Comparison of ENCODE assay signal across 22 mouse cellular contexts in genomic region chr8:77369671-77370070, GRCm38 (mm10).
DNase-seq lines count a peak whose midpoint lies in the region; ATAC-seq and TF ChIP-seq lines count a peak whose summit lies in the region.
"Had no signal": no experiment of that assay in that cellular context is flagged by ENCODE, and none has a peak within 500 bp of the region (broad histone marks: within the 10 kb centered on the region; RNA-seq: fewer than 3 reads in every experiment).

No protein-coding gene starts in this region.

- H3K9me3 ChIP-seq in kidney, embryonic 16.5 days (ENCODE audit: low read length) = no peaks in the 10 kb centered on the region
- H3K9me3 ChIP-seq in liver, postnatal 0 days (ENCODE audit: low read length) = no peaks in the 10 kb centered on the region
- H3K9me3 ChIP-seq: embryonic facial prominence, embryonic 12.5 days; embryonic facial prominence, embryonic 15.5 days; forebrain, embryonic 12.5 days; forebrain, embryonic 15.5 days; G1E; hindbrain, embryonic 12.5 days; hindbrain, embryonic 15.5 days had no signal

- H3K4me1 ChIP-seq in kidney, embryonic 16.5 days (ENCODE audit: insufficient read depth, low read length) = peaks cover 14% of the 10 kb centered on the region
- no peaks in the 10 kb centered on the region for H3K4me1 ChIP-seq in liver, postnatal 0 days (ENCODE audit: insufficient read depth)

- no peak for ATAC-seq in kidney, embryonic 16.5 days (ENCODE audit: low FRiP score, low TSS enrichment)
- peak; percentile 41; the same call in 1 of the 2 replicates for ATAC-seq in liver, postnatal 0 days
- ATAC-seq: Patski had no signal

- 0 out of 2 replicates have a peak, but pooled peaks cover 9% of the 10 kb centered on the region for H3K36me3 ChIP-seq in kidney, embryonic 16.5 days (ENCODE audit: insufficient read depth, low read length)
- no peaks in the 10 kb centered on the region for H3K36me3 ChIP-seq in liver, postnatal 0 days (replicated peaks; ENCODE audit: insufficient read depth, low read length)
- H3K36me3 ChIP-seq: forebrain, embryonic 12.5 days; forebrain, embryonic 15.5 days; hindbrain, embryonic 12.5 days; hindbrain, embryonic 15.5 days had no signal

- no peak overlapping the region for H3K4me3 ChIP-seq in kidney, embryonic 16.5 days (ENCODE audit: low read length)
- H3K4me3 ChIP-seq in liver, postnatal 0 days (ENCODE audit: low read depth, low read length) = no peak overlapping the region
- H3K4me3 ChIP-seq: embryonic facial prominence, embryonic 12.5 days; embryonic facial prominence, embryonic 15.5 days; forebrain, embryonic 12.5 days; forebrain, embryonic 15.5 days; hindbrain, embryonic 12.5 days; hindbrain, embryonic 15.5 days had no signal

- no peak overlapping the region for H3K27ac ChIP-seq in kidney, embryonic 16.5 days (ENCODE audit: low read length)
- no peak overlapping the region for H3K27ac ChIP-seq in liver, postnatal 0 days (ENCODE audit: low read depth)
- H3K27ac ChIP-seq: embryonic facial prominence, embryonic 12.5 days; embryonic facial prominence, embryonic 15.5 days; forebrain, embryonic 15.5 days had no signal

- no peaks in the 10 kb centered on the region for H3K27me3 ChIP-seq in kidney, embryonic 16.5 days (ENCODE audit: insufficient read depth, low read length)
- no peaks in the 10 kb centered on the region for H3K27me3 ChIP-seq in liver, postnatal 0 days (ENCODE audit: insufficient read depth, low read length)
- H3K27me3 ChIP-seq: CH12.LX; embryonic facial prominence, embryonic 12.5 days; embryonic facial prominence, embryonic 15.5 days; forebrain, embryonic 12.5 days; forebrain, embryonic 15.5 days; hindbrain, embryonic 12.5 days; hindbrain, embryonic 15.5 days; Patski had no signal

- 74% methylated on average over 7 of the region's 7 CpGs for WGBS in kidney, embryonic 16.5 days
- 71% methylated on average over 7 of the region's 7 CpGs for WGBS in liver, postnatal 0 days (ENCODE audit: insufficient replicate concordance)

- DNase-seq in kidney, adult 11 months = peak; percentile 53
- peak; percentile 35 to 44 for DNase-seq in kidney, adult 8-10 months
- DNase-seq in kidney, postnatal 4 days = no peak
- DNase-seq in liver, postnatal 0 days = no peak
- no peak for DNase-seq in liver
- DNase-seq in cerebellum, adult 11-12 months = no peak
- DNase-seq: B cell, adult 2 months; cerebellum, adult 2 months; cerebellum, adult 9-11 months; cerebellum, postnatal 25 days; gastrocnemius, postnatal 25 days had no signal

- TF ChIP-seq CTCF in liver, postnatal 0 days (IDR thresholded peaks at IDR 0.05; ENCODE audit: low read depth) = no peak

- H3K4me2 ChIP-seq in kidney, embryonic 16.5 days (replicated peaks; ENCODE audit: low read depth, low read length) = no peak overlapping the region
- no peak overlapping the region for H3K4me2 ChIP-seq in liver, postnatal 0 days (ENCODE audit: low read depth, low read length)
- H3K4me2 ChIP-seq: embryonic facial prominence, embryonic 12.5 days; embryonic facial prominence, embryonic 15.5 days; forebrain, embryonic 12.5 days; forebrain, embryonic 15.5 days; heart, embryonic 11.5 days; hindbrain, embryonic 12.5 days; hindbrain, embryonic 15.5 days had no signal

- no peak for TF ChIP-seq EP300 in liver, postnatal 0 days (IDR thresholded peaks at IDR 0.05; ENCODE audit: low read depth)

- no peak overlapping the region for H3K9ac ChIP-seq in kidney, embryonic 16.5 days (replicated peaks; ENCODE audit: low read length)
- no peak overlapping the region for H3K9ac ChIP-seq in liver, postnatal 0 days (replicated peaks)
- H3K9ac ChIP-seq: embryonic facial prominence, embryonic 15.5 days; forebrain, embryonic 12.5 days; forebrain, embryonic 15.5 days; hindbrain, embryonic 12.5 days; hindbrain, embryonic 15.5 days had no signal

Comparison
In these comparisons a context has a peak if more than half of its experiments do, and no peak if none do; other contexts are left out.
1. DNase-seq: peak in kidney, adult 11 months (single experiment) and kidney, adult 8-10 months (2 of 2); none in kidney, postnatal 4 days (0 of 2), liver, postnatal 0 days (single experiment), liver (single experiment) and cerebellum, adult 11-12 months (single experiment).